Mouse (Mus musculus): ENCODE data around the gene Uck2.

- no peak for TF ChIP-seq CTCF (IDR thresholded peaks at IDR 0.05; ENCODE audit: extremely low read depth, insufficient read depth, low read length)
- no peak for TF ChIP-seq POLR2A (IDR thresholded peaks at IDR 0.05; ENCODE audit: extremely low read depth, insufficient read depth, low read length)
Observed at GRCm38 (mm10) chr1:167241487-167241886, 43.6 kb downstream of the Uck2 start.
